Mouse (Mus musculus) left cerebral cortex, adult 9 months (tissue): ENCODE measurements around the gene Dnajc12.
"Not testable (repeated sequence)": the region's sequence is repeated elsewhere in the genome, so short reads cannot be mapped to it uniquely, and the experiment has no call there.

ENCODE experiments used
- DNase-seq, 2 experiments: peaks; one replicate each; pipeline ENCODE4 v3.0.0; 2022; ENCODE audit warnings: low spot score in 2 of 2

The Dnajc12 gene

GRCm38 (mm10) chr10:63382372-63383279 lies at the start of gene Dnajc12:
Dnajc12 (plus strand) TSS chr10:63382443.
- DNase-seq, result peak; percentile 69 to 77

GRCm38 (mm10) chr10:63336901-63337300 lies 45.3 kb upstream of the Dnajc12 start:
- DNase-seq, result no peak

- no peak for DNase-seq
These were observed 44.9 kb upstream of the Dnajc12 start for GRCm38 (mm10) chr10:63337326-63337725.

- peak in 1 of 2 experiments; percentile 40 for DNase-seq
These were observed 44.0 kb upstream of the Dnajc12 start for GRCm38 (mm10) chr10:63337951-63338836.

GRCm38 (mm10) chr10:63338914-63339643 lies 43.2 kb upstream of the Dnajc12 start:
- peak; percentile 28 to 70 for DNase-seq

- no peak for DNase-seq
These were observed 40.9 kb upstream of the Dnajc12 start for GRCm38 (mm10) chr10:63341351-63341750.

GRCm38 (mm10) chr10:63344751-63345150 lies 37.5 kb upstream of the Dnajc12 start:
- DNase-seq, result no peak

GRCm38 (mm10) chr10:63348291-63348690 lies 34.0 kb upstream of the Dnajc12 start:
- no peak for DNase-seq

- no peak for DNase-seq
These were observed 31.6 kb upstream of the Dnajc12 start for GRCm38 (mm10) chr10:63350666-63351065.

- DNase-seq, result not testable (repeated sequence)
These were observed 31.1 kb upstream of the Dnajc12 start for GRCm38 (mm10) chr10:63351099-63351498.

- peak in 1 of 2 experiments; percentile 57 for DNase-seq
These were observed 30.1 kb upstream of the Dnajc12 start for GRCm38 (mm10) chr10:63352111-63352510.

GRCm38 (mm10) chr10:63360502-63360901 lies 21.7 kb upstream of the Dnajc12 start:
- DNase-seq, result no peak

GRCm38 (mm10) chr10:63365918-63366455 lies 16.3 kb upstream of the Dnajc12 start:
- no peak for DNase-seq

- DNase-seq, result no peak
These were observed 14.9 kb upstream of the Dnajc12 start for GRCm38 (mm10) chr10:63367386-63367785.

GRCm38 (mm10) chr10:63368041-63368440 lies 14.2 kb upstream of the Dnajc12 start:
- DNase-seq, result no peak

GRCm38 (mm10) chr10:63376303-63376702 lies 5.9 kb upstream of the Dnajc12 start:
- no peak for DNase-seq

- DNase-seq, result peak in 1 of 2 experiments; percentile 77
These were observed 4.8 kb upstream of the Dnajc12 start for GRCm38 (mm10) chr10:63377468-63377867.

- no peak for DNase-seq
These were observed 3.1 kb upstream of the Dnajc12 start for GRCm38 (mm10) chr10:63378948-63379680.

- DNase-seq, result no peak
These were observed 554 bp upstream of the Dnajc12 start, which contains the start of gene Sirt1 for GRCm38 (mm10) chr10:63381498-63382280. Sirt1 (minus strand) TSS chr10:63381704.

- DNase-seq, result not testable (repeated sequence)
These were observed 3.7 kb downstream of the Dnajc12 start for GRCm38 (mm10) chr10:63385897-63386296.
